Mouse (Mus musculus) intestine, embryonic 14.5 days (tissue): ENCODE results near the gene Fam69b. TPM values are rescaled to one million over a fixed set of nuclear protein-coding genes. Genes with fewer than 3 reads are reported as not detected.

ENCODE experiments used
- ATAC-seq: fragments of 200-750 bp; cut with Nextera tagmentation; replicated peaks from 2 replicates; pipeline ENCODE4 v1.8.0; 2017; ENCODE audit warnings: low read depth, moderate number of reproducible peaks, moderate TSS enrichment, moderate library complexity; ENCODE audit not compliant: low FRiP score, low TSS enrichment
- DNase-seq: peaks from one replicate; pipeline ENCODE4 v3.0.0-alpha.2; 2018; ENCODE audit warnings: low spot score
- H3K27ac ChIP-seq: fragments of 300-500 bp; sonication (generic); 2 replicates; pipeline ENCODE4 v1.5.1; 2014; ENCODE audit warnings: low read depth, mild to moderate bottlenecking, control low read depth
- H3K27me3 ChIP-seq: fragments of 300-500 bp; sonication (generic); replicated peaks from 2 replicates; pipeline ENCODE4 v1.6.1; 2014; ENCODE audit warnings: low read length, control low read depth; ENCODE audit not compliant: control insufficient read depth, insufficient read depth
- H3K36me3 ChIP-seq: fragments of 300-500 bp; sonication (generic); 2 replicates; pipeline ENCODE4 v1.6.1; 2014; ENCODE audit warnings: low read length, control low read depth; ENCODE audit not compliant: control insufficient read depth, insufficient read depth
- H3K4me1 ChIP-seq: fragments of 300-500 bp; sonication (generic); replicated peaks from 2 replicates; pipeline ENCODE4 v1.6.1; 2014; ENCODE audit warnings: low read length, control low read depth, mixed read lengths; ENCODE audit not compliant: control insufficient read depth, insufficient read depth
- H3K4me2 ChIP-seq: fragments of 300-500 bp; sonication (generic); 2 replicates; pipeline ENCODE4 v1.6.1; 2014; ENCODE audit warnings: low read length
- H3K4me3 ChIP-seq: fragments of 300-500 bp; sonication (generic); 2 replicates; pipeline ENCODE4 v1.5.1; 2014; ENCODE audit warnings: low read depth, low read length, control low read depth, mixed read lengths
- H3K9ac ChIP-seq: fragments of 300-500 bp; sonication (generic); 2 replicates; pipeline ENCODE4 v1.6.1; 2014; ENCODE audit warnings: mild to moderate bottlenecking, low read length
- H3K9me3 ChIP-seq: fragments of 300-500 bp; sonication (generic); 2 replicates; pipeline ENCODE4 v1.6.1; 2016; ENCODE audit warnings: low read length, control low read depth; ENCODE audit not compliant: control insufficient read depth
- WGBS: fragments of 180-500 bp; shearing (Covaris S2); extraction: QIAGEN DNeasy Blood & Tissue Kit; methylation state at CpG from one replicate; pipeline ENCODE4 v1.1.7; 2014; 5-methylcytosine and 5-hydroxymethylcytosine counted together
- polyA plus RNA-seq: library from polyadenylated mRNA; unstranded; fragments of >200 nt; fragmentation: Nextera tagmentation; extraction: Ambion mirVana; gene quantifications from 2 replicates; pipeline ENCODE4 v1.2.1, GENCODE M21; 2014

Gene Fam69b
- polyA plus RNA-seq, 1 experiment from 2014 or later = 41.3 TPM

DNA sequence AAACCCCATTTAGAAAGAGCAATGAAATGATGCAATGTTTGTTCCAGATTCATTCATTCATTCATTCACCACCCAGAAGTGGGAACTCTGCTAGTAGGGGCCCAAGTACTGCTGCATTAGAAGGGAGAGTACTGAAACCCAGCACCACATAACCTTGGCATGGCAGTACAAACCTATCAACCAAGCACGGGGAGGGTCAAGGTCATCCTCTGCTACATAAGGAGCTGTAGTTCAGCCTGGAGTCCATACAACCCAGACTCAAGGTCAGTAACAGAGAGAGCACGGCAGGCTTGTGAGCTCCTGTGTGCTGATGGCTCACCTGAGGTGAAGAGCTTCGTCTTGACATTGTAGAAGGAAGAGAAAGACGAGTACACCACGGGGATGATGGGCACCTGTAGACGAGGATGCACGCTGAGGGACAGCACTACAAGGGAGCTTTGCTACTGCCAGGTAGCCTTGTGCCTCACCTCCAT is 33.8 kb upstream of the Fam69b start:
- H3K9me3 ChIP-seq = no peaks in the 10 kb centered on the region
- H3K4me3 ChIP-seq = no peak overlapping the region
- 80% methylated on average over 7 of the region's 7 CpGs for WGBS
- ATAC-seq (peak; percentile 8; the same call in 1 of the 2 replicates), DNase-seq (no peak)
- H3K4me2 ChIP-seq = no peak overlapping the region
- no peaks in the 10 kb centered on the region for H3K4me1 ChIP-seq
- no peaks in the 10 kb centered on the region for H3K27me3 ChIP-seq
- 0 out of 2 replicates have a peak overlapping the region, but pooled peaks have one; percentile 11 for H3K27ac ChIP-seq
- H3K9ac ChIP-seq = no peak overlapping the region
- peaks cover 27% of the 10 kb centered on the region for H3K36me3 ChIP-seq

DNA sequence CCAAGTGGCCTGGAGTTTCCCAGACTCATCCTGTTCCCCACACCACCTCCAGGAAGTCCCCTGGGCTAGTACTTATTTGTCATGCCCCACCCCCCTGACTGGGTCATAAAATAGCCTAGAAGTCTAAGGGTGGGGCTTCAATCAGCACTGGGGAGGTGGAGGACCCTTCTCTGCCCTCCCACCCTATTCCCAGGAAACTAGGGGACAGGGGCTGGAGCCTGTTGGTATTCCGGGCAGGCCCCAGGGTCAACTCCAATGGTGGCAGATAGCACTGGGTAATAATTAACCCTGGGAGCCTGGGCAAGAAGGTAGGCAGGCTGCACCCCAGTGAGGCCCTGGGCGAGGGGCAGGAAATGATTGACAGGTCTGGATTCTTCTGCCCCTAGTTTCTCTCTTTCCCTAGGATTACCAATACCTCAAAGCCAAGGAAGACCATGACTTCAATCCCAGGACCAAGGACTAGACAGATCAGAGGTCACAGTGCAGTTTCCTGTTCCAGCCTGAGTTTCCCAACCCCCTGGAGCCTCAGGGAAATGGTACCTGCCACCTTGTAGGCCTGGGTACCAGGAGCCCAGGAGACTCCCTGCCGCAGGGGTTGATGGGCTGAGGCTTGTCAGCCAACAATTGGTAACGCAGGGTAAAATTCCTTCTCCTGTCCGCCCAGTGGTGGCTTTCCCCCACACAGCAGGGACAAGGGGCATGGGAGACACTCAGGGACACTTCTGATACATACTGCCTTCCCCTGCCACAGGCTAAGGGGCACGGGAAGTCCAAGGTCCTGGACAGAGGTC is 33.1 kb upstream of the Fam69b start:
- Histone ChIP-seq H3K36me3 (peaks cover 27% of the 10 kb centered on the region), H3K4me1 (no peaks in the 10 kb centered on the region), H3K9ac (no peak overlapping the region), H3K9me3 (no peaks in the 10 kb centered on the region), H3K4me2 (no peak overlapping the region), H3K27ac (0 out of 2 replicates have a peak overlapping the region, but pooled peaks have one; percentile 33), H3K4me3 (no peak overlapping the region), H3K27me3 (no peaks in the 10 kb centered on the region)
- ATAC-seq (peak; percentile 77), DNase-seq (peak; percentile 72)
- WGBS = 72% methylated on average over 6 of the region's 6 CpGs

DNA sequence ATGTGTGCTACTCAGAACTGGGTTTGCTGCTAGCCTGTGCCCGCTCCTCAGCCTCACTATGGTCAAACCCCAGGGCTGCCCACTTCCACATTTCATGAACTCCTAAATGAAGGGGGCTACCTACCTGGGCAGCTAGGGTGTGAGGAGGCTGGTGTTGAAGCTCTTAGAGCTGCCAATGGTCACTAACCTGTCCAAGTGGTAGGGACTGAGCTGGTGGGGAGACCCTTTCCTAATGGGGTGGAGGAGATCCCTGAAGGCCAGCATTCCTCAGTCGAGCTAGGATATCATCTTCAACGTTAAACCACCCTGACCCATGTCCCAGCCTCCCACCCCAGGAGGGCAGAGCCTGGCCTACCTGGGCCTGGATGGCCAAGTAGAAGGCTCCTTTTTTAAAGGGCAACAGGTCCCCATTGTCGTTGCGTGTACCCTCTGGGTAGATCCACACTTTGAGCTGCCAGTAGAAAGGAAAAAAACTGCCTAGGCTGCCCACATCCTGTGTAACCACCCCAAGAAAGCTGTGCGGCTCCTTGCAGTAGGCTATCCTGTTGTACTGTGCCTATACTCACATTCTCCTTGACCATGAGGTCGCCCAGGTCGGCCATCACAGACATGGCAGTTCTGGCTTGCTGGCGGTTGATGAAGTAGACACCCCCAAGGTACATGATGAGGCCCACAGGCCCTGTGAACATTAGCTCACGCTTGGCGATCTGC is 32.4 kb upstream of the Fam69b start:
- Histone ChIP-seq H3K4me1 (no peaks in the 10 kb centered on the region), H3K9me3 (no peaks in the 10 kb centered on the region), H3K36me3 (peaks cover 27% of the 10 kb centered on the region), H3K9ac (no peak overlapping the region), H3K4me2 (no peak overlapping the region), H3K27ac (0 out of 2 replicates have a peak overlapping the region, but pooled peaks have one; percentile 33), H3K27me3 (no peaks in the 10 kb centered on the region), H3K4me3 (no peak overlapping the region)
- 82% methylated on average over 11 of the region's 11 CpGs for WGBS
- ATAC-seq (no peak), DNase-seq (no peak)

DNA sequence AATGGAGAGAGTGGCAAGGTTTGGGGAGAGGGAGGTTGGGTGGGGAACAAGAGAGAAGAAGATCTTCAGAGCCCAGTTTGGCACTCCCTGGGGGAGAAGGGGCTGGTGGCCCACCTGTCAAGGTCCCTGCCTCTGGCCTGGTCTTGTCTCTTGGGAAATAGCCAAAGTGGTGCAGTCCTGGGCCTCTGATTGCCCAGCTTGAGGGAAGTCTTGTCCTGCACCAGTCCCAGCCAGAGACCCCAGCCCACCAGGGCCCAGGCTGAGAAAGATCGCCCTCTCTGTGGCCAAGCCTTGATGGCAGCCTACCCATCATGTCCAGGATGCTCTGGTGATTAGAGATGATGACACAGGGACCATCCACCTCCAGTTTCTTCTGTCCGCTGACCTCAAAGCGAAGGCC is 31.4 kb upstream of the Fam69b start:
- Histone ChIP-seq H3K36me3 (peaks cover 27% of the 10 kb centered on the region), H3K27me3 (no peaks in the 10 kb centered on the region), H3K9me3 (no peaks in the 10 kb centered on the region), H3K9ac (no peak overlapping the region), H3K4me3 (no peak overlapping the region), H3K4me1 (no peaks in the 10 kb centered on the region), H3K27ac (no peak overlapping the region), H3K4me2 (no peak overlapping the region)
- WGBS = 86% methylated on average over 3 of the region's 3 CpGs
- ATAC-seq (no peak), DNase-seq (no peak)

DNA sequence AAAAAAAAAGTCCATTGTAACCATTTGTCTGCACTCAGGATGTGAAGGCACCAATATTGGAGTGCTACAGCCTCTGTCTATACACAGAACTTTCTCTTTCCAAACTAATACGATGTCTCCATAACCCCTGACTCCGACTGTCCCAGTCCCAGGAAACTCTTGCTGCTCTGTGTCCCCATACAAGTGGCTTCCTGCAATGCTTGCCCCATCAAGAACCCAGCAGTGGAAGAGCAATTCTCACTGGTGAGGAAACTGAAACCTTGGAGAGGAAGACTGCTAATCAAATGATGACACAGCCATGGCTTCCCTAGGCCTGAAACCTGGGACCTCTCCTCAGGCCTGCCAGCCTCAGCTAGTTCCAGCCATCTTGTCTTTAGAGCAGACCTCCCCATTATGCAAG is 30.4 kb upstream of the Fam69b start:
- Histone ChIP-seq H3K4me2 (no peak overlapping the region), H3K36me3 (peaks cover 21% of the 10 kb centered on the region), H3K4me3 (no peak overlapping the region), H3K9me3 (no peaks in the 10 kb centered on the region), H3K9ac (no peak overlapping the region), H3K27ac (no peak overlapping the region), H3K4me1 (0 out of 2 replicates have a peak, but pooled peaks cover under 1% of the 10 kb centered on the region), H3K27me3 (no peaks in the 10 kb centered on the region)
- WGBS = 86% methylated on average over 2 of the region's 2 CpGs
- DNase-seq = no peak
- no peak for ATAC-seq

DNA sequence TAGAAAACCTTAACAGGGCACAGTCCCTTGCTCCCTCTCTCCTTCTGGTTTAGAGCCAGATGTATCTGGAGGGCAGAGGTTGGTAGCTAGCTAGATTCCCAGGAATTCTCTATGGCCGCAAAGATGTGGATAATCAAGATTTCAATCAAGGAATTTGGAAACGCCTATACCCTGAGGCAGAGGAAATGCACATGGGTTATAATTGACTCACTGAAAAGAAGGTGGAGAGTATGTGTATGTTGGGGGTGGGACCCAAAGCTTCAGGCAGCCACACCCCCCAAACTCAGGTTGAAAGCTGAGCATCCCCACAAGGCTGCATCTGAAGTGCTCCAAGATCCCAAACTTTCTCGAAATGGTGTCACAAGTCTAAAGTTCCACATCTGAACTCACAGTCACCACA is 29.8 kb upstream of the Fam69b start:
- H3K27me3 ChIP-seq = no peaks in the 10 kb centered on the region
- no peak overlapping the region for H3K9ac ChIP-seq

DNA sequence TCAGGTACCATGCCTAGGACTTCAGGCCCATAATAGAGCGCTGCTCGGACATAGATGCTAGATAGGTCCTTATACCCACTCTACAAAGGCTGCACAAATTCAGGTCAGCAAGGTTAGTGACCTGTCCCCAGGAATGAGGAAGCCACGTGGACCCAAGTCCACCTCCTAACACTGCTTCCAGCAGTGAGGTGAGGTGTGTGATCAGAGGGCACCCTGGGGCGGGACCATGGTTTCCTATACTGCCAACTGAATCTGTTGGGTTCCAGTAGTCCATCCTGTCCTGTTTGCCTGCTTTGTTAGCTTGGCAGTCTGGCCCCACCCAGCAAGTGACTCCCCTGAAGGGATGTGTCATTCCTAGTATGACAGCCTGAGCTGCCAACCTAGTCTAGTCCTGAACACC is 28.3 kb upstream of the Fam69b start:
- no peak overlapping the region for H3K9ac ChIP-seq
- no peaks in the 10 kb centered on the region for H3K9me3 ChIP-seq
- H3K36me3 ChIP-seq = peaks cover 4% of the 10 kb centered on the region; the same call in 1 of the 2 replicates
- H3K4me3 ChIP-seq = no peak overlapping the region
- 80% methylated on average over 4 of the region's 4 CpGs for WGBS
- no peak overlapping the region for H3K27ac ChIP-seq
- no peak for ATAC-seq
- no peak overlapping the region for H3K4me2 ChIP-seq
- peaks cover 7% of the 10 kb centered on the region; the same call in 1 of the 2 replicates for H3K4me1 ChIP-seq
- no peaks in the 10 kb centered on the region for H3K27me3 ChIP-seq
- DNase-seq = no peak

More for the DNA sequence above, 29.8 kb upstream of the Fam69b start:
- Histone ChIP-seq H3K9me3 (no peaks in the 10 kb centered on the region), H3K4me3 (no peak overlapping the region), H3K4me1 (peaks cover 7% of the 10 kb centered on the region; the same call in 1 of the 2 replicates), H3K4me2 (no peak overlapping the region), H3K27ac (no peak overlapping the region), H3K36me3 (peaks cover 14% of the 10 kb centered on the region)
- ATAC-seq = no peak
- DNase-seq = no peak
- 73% methylated on average over 3 of the region's 3 CpGs for WGBS

DNA sequence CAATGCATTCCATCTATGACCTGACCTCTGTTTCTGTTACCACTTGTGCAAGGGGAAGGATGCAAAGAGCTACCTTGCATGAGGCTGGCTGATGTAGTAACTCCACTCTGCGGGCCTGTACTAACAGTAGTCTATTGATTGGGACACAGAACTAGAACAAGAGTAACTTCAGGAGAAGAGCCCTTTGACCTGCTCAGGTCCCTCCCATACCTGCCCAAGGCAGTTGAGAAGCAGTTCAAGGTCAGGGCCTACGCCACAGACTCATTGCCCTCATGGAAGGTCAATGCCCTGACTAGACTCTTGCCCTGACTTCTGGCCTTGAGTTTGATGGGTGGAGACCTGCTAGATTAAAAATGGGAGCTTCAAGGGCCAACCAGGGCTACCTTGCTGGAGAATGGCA is 27.6 kb upstream of the Fam69b start:
- Histone ChIP-seq H3K4me1 (peaks cover 7% of the 10 kb centered on the region; the same call in 1 of the 2 replicates), H3K4me2 (no peak overlapping the region), H3K4me3 (no peak overlapping the region), H3K36me3 (no peaks in the 10 kb centered on the region), H3K9ac (no peak overlapping the region), H3K9me3 (no peaks in the 10 kb centered on the region), H3K27me3 (no peaks in the 10 kb centered on the region), H3K27ac (no peak overlapping the region)
- DNase-seq (no peak), ATAC-seq (no peak)
- WGBS = 88% methylated on average over 2 of the region's 2 CpGs
